Mouse (Mus musculus) small intestine, adult 2 months (tissue): ENCODE measurements around the gene Vrk3. TPM values are rescaled to one million over a fixed set of nuclear protein-coding genes. Genes with fewer than 3 reads are reported as not detected.

Experiments used
- H3K27ac ChIP-seq: fragments of 200-500 bp; 2 replicates; pipeline ENCODE4 v1.5.1; 2012; ENCODE audit warnings: low read depth, low read length, control low read depth, inconsistent platforms; ENCODE audit not compliant: insufficient read depth
- H3K27me3 ChIP-seq: fragments of 200-500 bp; 2 replicates; pipeline ENCODE4 v1.6.1; 2012; ENCODE audit warnings: mild to moderate bottlenecking, moderate library complexity, low read length, inconsistent platforms; ENCODE audit not compliant: control insufficient read depth, insufficient read depth
- H3K36me3 ChIP-seq: fragments of 200-500 bp; 2 replicates; pipeline ENCODE4 v1.6.1; 2012; ENCODE audit warnings: mild to moderate bottlenecking, low read length, control low read depth, inconsistent platforms; ENCODE audit not compliant: control insufficient read depth, insufficient read depth
- H3K4me1 ChIP-seq: fragments of 200-500 bp; 2 replicates; pipeline ENCODE4 v1.6.1; 2012; ENCODE audit warnings: low read length, inconsistent platforms, mixed read lengths; ENCODE audit not compliant: control insufficient read depth, insufficient read depth, insufficient read length
- H3K4me3 ChIP-seq: fragments of 200-500 bp; 2 replicates; pipeline ENCODE4 v1.5.1; 2012; ENCODE audit warnings: low read depth, mild to moderate bottlenecking, control low read depth, inconsistent platforms, low read length, moderate library complexity
- CTCF ChIP-seq: fragments of 200-500 bp; IDR thresholded peaks from 2 replicates; pipeline ENCODE4 v1.5.1; 2012; ENCODE audit warnings: low read depth, mild to moderate bottlenecking, control low read depth, inconsistent platforms, low read length, moderate library complexity, mixed read lengths; ENCODE audit not compliant: insufficient replicate concordance, insufficient read length; ENCODE audit errors: extremely low read depth
- POLR2A ChIP-seq: fragments of 200-500 bp; IDR thresholded peaks from 2 replicates; pipeline ENCODE4 v1.6.1; 2012; ENCODE audit warnings: low read depth, mild to moderate bottlenecking, control low read depth, inconsistent platforms, low read length, moderate library complexity
- WGBS: fragments of 180-500 bp; shearing (Covaris S2); methylation state at CpG from one replicate; pipeline ENCODE4 v1.1.7; 2018; 5-methylcytosine and 5-hydroxymethylcytosine counted together
- polyA plus RNA-seq: library from polyadenylated mRNA; depleted of rRNA; stranded (reverse); fragments of >200 nt; gene quantifications from 2 replicates; pipeline ENCODE4 v1.2.3, GENCODE M21; 2012

Vrk3 gene
- polyA plus RNA-seq, 1 experiment = 40.3 TPM

- 75% methylated on average over 2 of the region's 2 CpGs for WGBS
- TF ChIP-seq CTCF (no peak), POLR2A (no peak)
Measured at GRCm38 (mm10) chr7:44808927-44809326, 60.7 kb downstream of the Vrk3 start.

DNA sequence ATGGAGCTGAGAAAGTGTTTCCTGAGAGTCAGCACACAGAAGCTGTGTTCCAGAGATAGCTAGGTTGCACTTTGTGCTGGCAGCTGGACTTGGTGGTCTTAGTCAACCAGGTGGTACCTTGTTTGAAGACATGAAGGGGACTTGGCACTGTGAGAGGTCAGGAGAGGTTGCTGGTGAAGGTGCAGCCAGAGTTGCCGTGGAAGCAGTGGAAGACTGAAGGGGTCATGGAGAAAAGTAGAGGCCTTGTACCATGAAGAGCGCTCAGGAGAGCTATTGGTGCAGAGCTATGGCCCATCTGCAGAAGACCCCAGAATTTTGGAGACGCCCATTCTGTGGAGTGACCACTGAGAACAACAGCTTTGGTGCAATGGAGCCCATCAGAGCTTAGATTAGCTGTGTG lies 61.3 kb downstream of the Vrk3 start:
- Histone ChIP-seq H3K27ac (no peak overlapping the region), H3K36me3 (no peaks in the 10 kb centered on the region), H3K27me3 (no peaks in the 10 kb centered on the region), H3K4me1 (no peaks in the 10 kb centered on the region), H3K4me3 (no peak overlapping the region)
- 90% methylated on average over 3 of the region's 3 CpGs for WGBS
- TF ChIP-seq POLR2A (no peak), CTCF (no peak)

More at GRCm38 (mm10) chr7:44808927-44809326, 60.7 kb downstream of the Vrk3 start:
- Histone ChIP-seq H3K4me1 (no peaks in the 10 kb centered on the region), H3K36me3 (no peaks in the 10 kb centered on the region), H3K27ac (no peak overlapping the region), H3K4me3 (no peak overlapping the region), H3K27me3 (no peaks in the 10 kb centered on the region)

DNA sequence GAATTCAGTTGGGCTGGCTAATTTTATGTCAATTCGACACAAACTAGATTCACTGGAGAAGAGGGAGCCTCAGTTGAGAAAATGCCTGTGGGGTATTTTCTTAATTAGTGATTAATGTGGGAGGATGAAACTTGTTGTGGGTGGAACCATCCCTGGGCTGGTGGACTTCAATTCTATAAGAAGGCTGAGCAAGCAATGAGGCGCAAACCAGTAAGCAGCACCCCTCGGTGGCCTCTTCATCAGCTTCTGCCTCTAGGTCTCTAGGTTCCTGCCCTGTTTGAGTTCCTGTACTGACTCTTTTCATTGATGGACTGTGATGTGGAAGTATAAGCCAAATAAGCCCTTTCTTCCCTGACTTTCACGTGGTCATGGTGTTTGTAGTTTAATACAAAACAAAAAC lies 62.2 kb downstream of the Vrk3 start:
- no peak for TF ChIP-seq CTCF
- no peak for TF ChIP-seq POLR2A
- Histone ChIP-seq H3K27ac (no peak overlapping the region), H3K4me1 (peaks cover 2% of the 10 kb centered on the region), H3K27me3 (no peaks in the 10 kb centered on the region), H3K4me3 (no peak overlapping the region), H3K36me3 (no peaks in the 10 kb centered on the region)
- 84% methylated on average over 4 of the region's 4 CpGs for WGBS

DNA sequence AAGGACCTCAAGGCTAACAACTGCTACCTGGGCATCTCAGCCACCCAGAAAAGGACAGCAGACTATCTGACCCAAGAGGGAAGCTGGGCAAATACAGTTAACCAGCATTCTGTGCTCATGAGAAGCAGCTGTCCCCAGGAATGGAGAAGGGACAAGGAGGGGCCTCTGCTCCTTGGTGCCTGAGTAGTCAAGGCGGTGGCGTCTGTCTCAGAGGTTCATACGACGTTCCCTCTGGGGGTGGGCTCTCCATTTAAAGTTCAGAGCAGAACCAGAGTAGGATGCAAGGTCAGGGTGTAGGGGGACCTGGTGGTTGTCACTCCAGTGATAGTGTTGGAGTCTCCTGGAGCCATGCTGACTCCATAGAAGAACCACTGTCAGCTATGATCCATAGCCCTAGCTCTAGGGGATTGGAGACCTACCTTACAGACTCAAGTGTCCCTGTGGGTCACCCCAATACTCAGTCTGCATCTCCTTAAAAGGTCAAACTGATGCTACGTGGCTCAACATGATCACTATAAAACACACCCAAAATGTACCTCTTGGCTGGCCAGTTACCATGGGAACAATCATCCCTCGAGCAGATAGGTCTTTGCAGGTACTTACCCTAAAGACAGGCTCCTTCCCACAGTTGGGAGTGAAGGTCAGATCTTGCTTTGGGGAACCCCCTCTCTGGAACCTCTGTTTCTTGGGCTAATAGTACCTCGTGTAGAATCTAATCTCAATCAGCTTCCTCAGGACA lies 62.8 kb downstream of the Vrk3 start:
- WGBS = 80% methylated on average over 7 of the region's 7 CpGs
- H3K4me1 ChIP-seq = peaks cover 2% of the 10 kb centered on the region
- no peaks in the 10 kb centered on the region for H3K36me3 ChIP-seq
- TF ChIP-seq CTCF (no peak), POLR2A (no peak)
- no peak overlapping the region for H3K27ac ChIP-seq
- no peak overlapping the region for H3K4me3 ChIP-seq
- no peaks in the 10 kb centered on the region for H3K27me3 ChIP-seq

GRCm38 (mm10) chr7:44812651-44813325 lies 64.6 kb downstream of the Vrk3 start:
- Histone ChIP-seq H3K27me3 (no peaks in the 10 kb centered on the region), H3K36me3 (no peaks in the 10 kb centered on the region), H3K4me1 (peaks cover 7% of the 10 kb centered on the region), H3K27ac (no peak overlapping the region), H3K4me3 (no peak overlapping the region)
- no peak for TF ChIP-seq CTCF
- no peak for TF ChIP-seq POLR2A
- 92% methylated on average over 20 of the region's 20 CpGs for WGBS

- peaks cover 7% of the 10 kb centered on the region for H3K4me1 ChIP-seq
- no peaks in the 10 kb centered on the region for H3K36me3 ChIP-seq
- 89% methylated on average over 3 of the region's 3 CpGs for WGBS
- no peak overlapping the region for H3K4me3 ChIP-seq
- H3K27ac ChIP-seq = no peak overlapping the region
- no peak for TF ChIP-seq CTCF
- TF ChIP-seq POLR2A = no peak
- H3K27me3 ChIP-seq = no peaks in the 10 kb centered on the region
Measured at GRCm38 (mm10) chr7:44813985-44814384, 65.8 kb downstream of the Vrk3 start.

GRCm38 (mm10) chr7:44814423-44814822 lies 66.2 kb downstream of the Vrk3 start:
- H3K27me3 ChIP-seq = no peaks in the 10 kb centered on the region
- H3K36me3 ChIP-seq = no peaks in the 10 kb centered on the region
- TF ChIP-seq CTCF = no peak
- no peak for TF ChIP-seq POLR2A
- no peak overlapping the region for H3K4me3 ChIP-seq
- H3K4me1 ChIP-seq = peaks cover 7% of the 10 kb centered on the region
- WGBS = 88% methylated on average over 4 of the region's 4 CpGs
- no peak overlapping the region for H3K27ac ChIP-seq
